Mouse (Mus musculus): ENCODE measurements around the gene Fam187a.

Fam187a gene

GRCm38 (mm10) chr11:102894716-102895115 lies 9.7 kb downstream of the Fam187a start:
- no peak for DNase-seq (ENCODE audit: low spot score in 2 of 2)

- DNase-seq (ENCODE audit: low spot score in 2 of 2): no peak
Observed at GRCm38 (mm10) chr11:102895779-102896178, 10.8 kb downstream of the Fam187a start.

- no peak for DNase-seq (ENCODE audit: low spot score in 2 of 2)
Observed at GRCm38 (mm10) chr11:102896641-102897040, 11.7 kb downstream of the Fam187a start.

GRCm38 (mm10) chr11:102898408-102898807 lies 13.4 kb downstream of the Fam187a start:
- DNase-seq (ENCODE audit: low spot score in 2 of 2): no peak

- peak; percentile 48 to 63 for DNase-seq (ENCODE audit: low spot score in 2 of 2)
Observed at GRCm38 (mm10) chr11:102900763-102901162, 15.8 kb downstream of the Fam187a start, which contains the start of gene Gfap. Gene Gfap (minus strand): TSS chr11:102900912.

GRCm38 (mm10) chr11:102901199-102901598 lies 16.2 kb downstream of the Fam187a start:
- no peak for DNase-seq (ENCODE audit: low spot score in 2 of 2)

GRCm38 (mm10) chr11:102902107-102902506 lies 17.1 kb downstream of the Fam187a start:
- no peak for DNase-seq (ENCODE audit: low spot score in 2 of 2)

GRCm38 (mm10) chr11:102903654-102904053 lies 18.7 kb downstream of the Fam187a start:
- no peak for DNase-seq (ENCODE audit: low spot score in 2 of 2)

GRCm38 (mm10) chr11:102911376-102911775 lies 26.4 kb downstream of the Fam187a start:
- DNase-seq (ENCODE audit: low spot score in 2 of 2): no peak

- DNase-seq (ENCODE audit: low spot score in 2 of 2): no peak
Observed at GRCm38 (mm10) chr11:102915380-102915779, 30.4 kb downstream of the Fam187a start.

- no peak for DNase-seq (ENCODE audit: low spot score in 2 of 2)
Observed at GRCm38 (mm10) chr11:102918077-102918476, 33.1 kb downstream of the Fam187a start.

- no peak for DNase-seq (ENCODE audit: low spot score in 2 of 2)
Observed at GRCm38 (mm10) chr11:102921491-102921890, 36.5 kb downstream of the Fam187a start.

GRCm38 (mm10) chr11:102924557-102925350 lies 39.8 kb downstream of the Fam187a start, which contains the start of gene Kif18b:
Gene Kif18b (minus strand): TSS chr11:102925124.
- peak; percentile 93 to 95 for DNase-seq (ENCODE audit: low spot score in 2 of 2)

- DNase-seq (ENCODE audit: low spot score in 2 of 2): no peak
Observed at GRCm38 (mm10) chr11:102925351-102925717, 40.4 kb downstream of the Fam187a start.

GRCm38 (mm10) chr11:102930672-102931071 lies 45.7 kb downstream of the Fam187a start:
- peak in 1 of 2 experiments; percentile 13 for DNase-seq (ENCODE audit: low spot score in 2 of 2)

GRCm38 (mm10) chr11:102936272-102936671 lies 51.3 kb downstream of the Fam187a start:
- no peak for DNase-seq (ENCODE audit: low spot score in 2 of 2)

All from heart, adult 9 months (tissue).